Mouse (Mus musculus): ENCODE data around the gene Wdr92. TPM values are rescaled to one million over a fixed set of nuclear protein-coding genes. Genes with fewer than 3 reads are reported as not detected.
"Not testable (repeated sequence)": the region's sequence is repeated elsewhere in the genome, so short reads cannot be mapped to it uniquely, and the experiment has no call there.

The Wdr92 gene
- polyA plus RNA-seq, 1 experiment, result 2.0 TPM

- Histone ChIP-seq H3K27me3 (replicated peaks) (no peaks in the 10 kb centered on the region), H3K4me1 (peaks cover 5% of the 10 kb centered on the region), H3K9me3 (no peaks in the 10 kb centered on the region), H3K36me3 (replicated peaks; ENCODE audit: low read length) (peaks cover 94% of the 10 kb centered on the region), H3K4me3 (replicated peaks) (no peak overlapping the region)
- no peak for TF ChIP-seq GATA1 (IDR thresholded peaks at IDR 0.05; ENCODE audit: borderline replicate concordance, low read length)
- TF ChIP-seq FLI1 (IDR thresholded peaks at IDR 0.05; ENCODE audit: low read length), result no peak
Measured at GRCm38 (mm10) chr11:17200936-17201335, 19.0 kb downstream of the Wdr92 start.

DNA sequence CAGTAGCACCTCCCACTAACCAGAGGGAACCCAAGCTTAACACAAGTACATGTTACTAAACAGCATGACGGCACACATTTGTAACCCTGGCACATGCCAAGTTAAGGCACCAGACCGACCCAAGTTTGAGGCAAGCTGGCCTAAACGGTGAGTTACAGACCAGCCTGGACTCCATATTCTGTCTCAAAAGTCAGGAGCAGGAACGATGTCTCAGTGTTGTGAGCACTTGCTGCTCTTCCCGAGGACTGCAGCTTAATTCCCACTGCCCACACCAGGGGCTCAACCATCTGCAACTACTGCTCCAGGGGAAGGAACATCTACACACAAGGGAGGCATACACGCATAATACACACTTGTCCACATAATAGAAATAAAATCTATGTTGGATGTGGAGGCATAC, 20.6 kb downstream of the Wdr92 start:
- Histone ChIP-seq H3K4me3 (replicated peaks) (no peak overlapping the region), H3K36me3 (replicated peaks; ENCODE audit: low read length) (peaks cover 93% of the 10 kb centered on the region), H3K9me3 (no peaks in the 10 kb centered on the region), H3K27me3 (replicated peaks) (no peaks in the 10 kb centered on the region), H3K4me1 (peaks cover 5% of the 10 kb centered on the region)
- TF ChIP-seq GATA1 (IDR thresholded peaks at IDR 0.05; ENCODE audit: borderline replicate concordance, low read length), result no peak

GRCm38 (mm10) chr11:17211258-17212140, 29.6 kb downstream of the Wdr92 start, which contains the start of gene Pno1:
Gene Pno1 (minus strand): TSS chr11:17211568.
- Histone ChIP-seq H3K27me3 (replicated peaks) (no peaks in the 10 kb centered on the region), H3K4me3 (replicated peaks) (peak within 1 kb of the TSS; percentile 97), H3K4me1 (peaks cover 47% of the 10 kb centered on the region), H3K9me3 (no peaks in the 10 kb centered on the region), H3K36me3 (replicated peaks; ENCODE audit: low read length) (peaks cover 43% of the 10 kb centered on the region)
- TF ChIP-seq FLI1 (IDR thresholded peaks at IDR 0.05; ENCODE audit: low read length), result no peak
- TF ChIP-seq GATA1 (IDR thresholded peaks at IDR 0.05; ENCODE audit: borderline replicate concordance, low read length), result no peak

DNA sequence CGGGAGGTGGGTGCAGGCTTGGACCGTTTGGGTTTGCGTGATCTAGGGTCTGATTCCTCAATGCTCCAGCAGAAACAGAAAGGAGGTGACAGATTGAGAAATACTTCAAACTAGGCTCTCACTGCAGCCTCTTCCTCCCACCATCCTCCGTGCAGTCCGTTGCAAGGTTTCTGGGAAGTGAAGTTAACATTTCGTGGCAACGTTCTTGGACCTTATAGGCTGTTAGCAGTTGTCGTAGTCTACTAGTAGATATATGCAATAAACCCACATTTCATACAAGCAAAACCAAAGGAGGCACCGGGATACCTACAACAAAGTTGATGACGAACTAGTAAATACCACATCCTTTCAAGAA, 30.2 kb downstream of the Wdr92 start:
- peak overlapping the region; percentile 97 for H3K4me3 ChIP-seq (replicated peaks)
- TF ChIP-seq FLI1 (IDR thresholded peaks at IDR 0.05; ENCODE audit: low read length) (no peak), GATA1 (IDR thresholded peaks at IDR 0.05; ENCODE audit: borderline replicate concordance, low read length) (no peak)
- H3K9me3 ChIP-seq, result no peaks in the 10 kb centered on the region
- H3K4me1 ChIP-seq, result peaks cover 48% of the 10 kb centered on the region
- peaks cover 39% of the 10 kb centered on the region for H3K36me3 ChIP-seq (replicated peaks; ENCODE audit: low read length)
- H3K27me3 ChIP-seq (replicated peaks), result no peaks in the 10 kb centered on the region

GRCm38 (mm10) chr11:17212903-17213509, 31.1 kb downstream of the Wdr92 start:
- peak overlapping the region; percentile 97 for H3K4me3 ChIP-seq (replicated peaks)
- peaks cover 33% of the 10 kb centered on the region for H3K36me3 ChIP-seq (replicated peaks; ENCODE audit: low read length)
- TF ChIP-seq FLI1 (IDR thresholded peaks at IDR 0.05; ENCODE audit: low read length) (no peak), GATA1 (IDR thresholded peaks at IDR 0.05; ENCODE audit: borderline replicate concordance, low read length) (no peak)
- no peaks in the 10 kb centered on the region for H3K27me3 ChIP-seq (replicated peaks)
- no peaks in the 10 kb centered on the region for H3K9me3 ChIP-seq
- peaks cover 48% of the 10 kb centered on the region for H3K4me1 ChIP-seq

- peaks cover 34% of the 10 kb centered on the region for H3K36me3 ChIP-seq (replicated peaks; ENCODE audit: low read length)
- H3K4me3 ChIP-seq (replicated peaks), result no peak overlapping the region
- peaks cover 38% of the 10 kb centered on the region for H3K4me1 ChIP-seq
- TF ChIP-seq FLI1 (IDR thresholded peaks at IDR 0.05; ENCODE audit: low read length) (no peak), GATA1 (IDR thresholded peaks at IDR 0.05; ENCODE audit: borderline replicate concordance, low read length) (no peak)
- H3K27me3 ChIP-seq (replicated peaks), result no peaks in the 10 kb centered on the region
- no peaks in the 10 kb centered on the region for H3K9me3 ChIP-seq
Measured at GRCm38 (mm10) chr11:17215475-17215874, 33.6 kb downstream of the Wdr92 start.

DNA sequence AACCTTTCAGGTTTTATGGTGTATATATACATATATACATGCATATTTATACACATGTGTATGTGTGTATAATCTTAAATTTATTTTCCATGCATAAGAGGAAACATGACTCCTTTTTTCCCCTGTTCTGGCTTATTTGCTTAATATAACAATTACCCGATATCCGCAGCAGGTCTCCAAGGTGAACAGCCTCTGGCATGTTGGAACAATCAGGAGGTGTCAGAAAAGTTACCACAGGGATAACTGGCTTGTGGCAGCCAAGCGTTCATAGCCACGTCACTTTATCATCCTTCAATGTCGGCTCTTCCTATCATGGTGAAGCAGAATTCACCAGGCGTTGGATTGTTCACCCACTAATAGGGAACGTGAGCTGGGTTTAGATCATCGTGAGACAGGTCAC, 39.2 kb downstream of the Wdr92 start:
- Histone ChIP-seq H3K4me1 (peaks cover 5% of the 10 kb centered on the region; the same call in 1 of the 2 replicates), H3K36me3 (replicated peaks; ENCODE audit: low read length) (peaks cover 74% of the 10 kb centered on the region), H3K27me3 (replicated peaks) (no peaks in the 10 kb centered on the region), H3K9me3 (no peaks in the 10 kb centered on the region), H3K4me3 (replicated peaks) (no peak overlapping the region)
- no peak for TF ChIP-seq FLI1 (IDR thresholded peaks at IDR 0.05; ENCODE audit: low read length)
- TF ChIP-seq GATA1 (IDR thresholded peaks at IDR 0.05; ENCODE audit: borderline replicate concordance, low read length), result no peak

GRCm38 (mm10) chr11:17232792-17233191, 50.9 kb downstream of the Wdr92 start:
- TF ChIP-seq GATA1 (IDR thresholded peaks at IDR 0.05; ENCODE audit: borderline replicate concordance, low read length) (no peak), FLI1 (IDR thresholded peaks at IDR 0.05; ENCODE audit: low read length) (no peak)
- Histone ChIP-seq H3K36me3 (replicated peaks; ENCODE audit: low read length) (peaks cover 68% of the 10 kb centered on the region), H3K4me3 (replicated peaks) (no peak overlapping the region), H3K27me3 (replicated peaks) (no peaks in the 10 kb centered on the region), H3K4me1 (peaks cover 42% of the 10 kb centered on the region), H3K9me3 (no peaks in the 10 kb centered on the region)

DNA sequence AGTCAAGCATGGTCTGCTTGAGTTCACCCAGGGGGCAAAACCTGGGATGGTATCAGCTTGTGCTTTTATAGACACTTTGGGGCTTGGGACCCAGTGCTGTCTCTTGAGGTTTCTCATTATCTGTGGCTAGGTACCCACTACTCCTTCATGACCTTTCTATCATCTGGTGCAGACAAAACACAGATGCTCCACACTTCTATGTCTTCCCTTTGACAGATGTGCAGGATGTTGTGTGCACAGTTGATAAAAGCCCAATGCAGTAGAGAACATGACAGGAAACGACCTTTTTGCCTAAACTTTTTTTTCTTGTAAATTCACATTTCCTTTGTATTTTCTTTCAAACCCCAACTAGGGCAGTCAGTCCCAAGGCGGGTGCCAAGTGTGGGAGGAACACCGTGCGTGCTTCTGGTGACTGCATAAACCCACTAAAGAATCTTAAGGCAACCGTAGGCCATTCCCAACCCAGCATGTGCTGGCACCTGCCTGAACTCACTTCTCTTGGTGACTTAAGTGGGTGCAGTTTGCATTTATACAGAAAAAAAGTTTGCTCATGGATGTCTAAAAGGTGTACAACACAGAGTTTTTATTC, 54.6 kb downstream of the Wdr92 start:
- Histone ChIP-seq H3K36me3 (replicated peaks; ENCODE audit: low read length) (peaks cover 39% of the 10 kb centered on the region), H3K9me3 (no peaks in the 10 kb centered on the region)
- peak; percentile 17; the same call in 1 of the 3 replicates for TF ChIP-seq GATA1 (IDR thresholded peaks at IDR 0.05; ENCODE audit: borderline replicate concordance, low read length)
- no peak for TF ChIP-seq FLI1 (IDR thresholded peaks at IDR 0.05; ENCODE audit: low read length)

GRCm38 (mm10) chr11:17238598-17238997, 56.7 kb downstream of the Wdr92 start:
- not testable (repeated sequence) for H3K4me3 ChIP-seq (replicated peaks); H3K9me3 ChIP-seq; H3K27me3 ChIP-seq (replicated peaks)
- Histone ChIP-seq H3K4me1 (peaks cover 43% of the 10 kb centered on the region), H3K36me3 (replicated peaks; ENCODE audit: low read length) (peaks cover 21% of the 10 kb centered on the region)

More for the DNA sequence above, 54.6 kb downstream of the Wdr92 start:
- Histone ChIP-seq H3K4me3 (replicated peaks) (peak overlapping the region; percentile 71), H3K27me3 (replicated peaks) (no peaks in the 10 kb centered on the region), H3K4me1 (peaks cover 51% of the 10 kb centered on the region)
